10 mouse cellular contexts compared by ENCODE assay signal in the genomic region with DNA sequence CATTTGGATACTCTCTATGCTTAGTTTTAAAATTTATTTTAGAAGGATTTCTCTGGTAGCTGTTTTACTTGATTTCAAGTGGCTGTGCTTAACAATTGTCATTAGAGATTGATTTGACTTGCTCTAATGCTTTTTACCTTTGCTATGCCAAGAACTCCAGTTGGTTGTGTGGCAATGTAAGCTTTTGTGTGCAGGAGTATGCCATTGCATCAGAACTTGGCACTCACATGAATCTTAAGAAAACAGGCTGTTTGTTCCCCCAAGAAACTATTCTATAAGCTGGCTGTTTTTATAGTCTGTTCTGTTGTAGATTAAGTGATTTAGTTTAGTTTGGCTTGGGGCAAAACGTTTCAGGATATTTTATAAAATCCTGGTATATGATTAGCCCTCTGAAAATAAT.
"Had no signal": no experiment of that assay in that cellular context is flagged by ENCODE, and none has a peak within 500 bp of the region (broad histone marks: within the 10 kb centered on the region; RNA-seq: fewer than 3 reads in every experiment).

No protein-coding gene starts in this region.

- H3K9me3 ChIP-seq: limb, embryonic 15.5 days; midbrain, embryonic 12.5 days had no signal

- H3K27me3 ChIP-seq: limb, embryonic 15.5 days; midbrain, embryonic 12.5 days had no signal

- H3K36me3 ChIP-seq: limb, embryonic 15.5 days; midbrain, embryonic 12.5 days had no signal

- H3K4me3 ChIP-seq: limb, embryonic 15.5 days; midbrain, embryonic 12.5 days had no signal

- H3K27ac ChIP-seq: limb, embryonic 15.5 days; liver, embryonic 14.5 days; midbrain, embryonic 12.5 days had no signal

- H3K4me2 ChIP-seq: limb, embryonic 15.5 days; midbrain, embryonic 12.5 days had no signal

- DNase-seq: kidney, adult 2 months; kidney, postnatal 25 days; layer of hippocampus, postnatal 36 days; right cerebral cortex, postnatal 25 days; thymus, postnatal 36 days had no signal

- H3K4me1 ChIP-seq: limb, embryonic 15.5 days; midbrain, embryonic 12.5 days had no signal

- H3K9ac ChIP-seq: limb, embryonic 15.5 days; liver, embryonic 14.5 days; midbrain, embryonic 12.5 days had no signal

- ATAC-seq: intestine, embryonic 16.5 days; midbrain, embryonic 16.5 days had no signal
